Mouse (Mus musculus) testis, adult 10 weeks (tissue): ENCODE results near the gene Exoc5. TPM values are rescaled to one million over a fixed set of nuclear protein-coding genes. Genes with fewer than 3 reads are reported as not detected.

Experiments used
- polyA plus RNA-seq: library from polyadenylated mRNA; stranded (reverse); fragments of 350-450 nt; fragmentation: Illumina TruSeq; extraction: RNeasy Lipid Tissue Mini Kit (QIAGEN cat#74804); gene quantifications from one replicate; pipeline ENCODE4 v1.2.3, GENCODE M21; 2014; ENCODE audit warnings: low read depth, low replicate concordance

Exoc5 gene
- polyA plus RNA-seq: 54.8 TPM

DNA sequence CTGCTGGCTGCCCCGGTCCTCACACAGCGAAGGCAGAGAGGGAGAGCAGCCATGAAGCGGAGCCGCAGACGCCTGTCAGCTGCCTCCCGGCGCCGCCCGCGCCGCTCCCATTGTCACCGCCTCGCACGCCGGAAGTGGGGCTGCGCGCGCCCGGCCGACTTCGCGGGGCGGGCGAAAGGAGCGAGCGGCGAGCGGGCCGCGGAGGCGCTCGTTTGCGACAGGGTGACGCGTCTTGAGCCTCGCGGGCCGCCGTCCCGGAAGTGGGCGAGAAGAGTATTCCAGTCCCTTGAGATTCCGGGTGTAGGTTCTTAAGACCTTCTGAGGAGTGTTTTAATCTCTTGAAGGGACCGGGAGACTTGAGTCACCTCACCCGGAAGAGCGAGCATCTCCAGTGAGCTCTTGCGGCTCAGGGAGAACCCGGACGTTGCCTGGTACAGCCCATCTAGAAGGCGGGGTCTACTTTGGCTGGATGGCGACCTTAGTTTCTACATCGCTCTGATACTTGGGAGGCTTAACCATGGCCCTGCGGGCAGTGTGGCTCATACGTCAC is at the start of gene Exoc5:
Gene Exoc5, minus strand, starts transcription at position 380 of the 550 bp plus-strand sequence.

DNA sequence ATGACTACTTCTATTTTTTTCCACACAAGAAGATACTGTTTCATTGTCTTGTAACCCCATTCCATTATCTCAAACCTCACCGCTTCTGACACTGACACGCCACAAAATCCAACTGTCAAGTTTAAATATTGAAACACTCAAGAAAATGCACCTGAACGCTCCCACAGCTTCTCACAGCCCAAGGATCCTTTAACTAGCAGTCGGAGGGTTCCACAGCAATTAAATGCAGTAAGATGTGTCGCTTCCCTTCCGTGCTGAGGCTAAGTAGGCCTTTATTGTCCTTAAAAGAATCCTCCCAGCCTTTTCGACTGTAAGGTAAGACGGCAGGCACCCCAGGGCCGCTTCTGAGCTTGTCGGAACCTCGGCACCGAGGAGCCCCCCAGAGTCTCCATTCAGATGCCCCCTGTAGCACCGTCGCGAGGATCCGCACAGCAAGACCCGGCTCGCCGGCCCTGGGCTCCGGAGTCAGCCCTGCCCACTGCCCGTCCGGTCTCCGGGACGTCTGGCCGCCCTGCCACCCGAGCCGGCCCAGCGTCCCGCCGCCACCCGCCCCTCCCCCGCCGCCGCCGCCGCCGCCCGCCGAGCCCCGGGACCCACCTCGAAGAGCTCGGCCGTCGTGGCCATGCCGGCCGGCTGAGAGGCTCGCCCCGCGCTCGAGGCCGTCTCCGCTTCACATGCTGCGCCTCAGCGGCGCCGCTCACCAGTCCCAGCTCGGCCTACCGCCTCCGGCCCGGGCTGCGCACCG is 752 bp downstream of the Exoc5 start, which contains the start of gene Ap5m1:
Gene Ap5m1, plus strand, starts transcription at position 569 of the 745 bp plus-strand sequence.

Other genes with a start within 250 kb of the Exoc5 start
- gene Ap5m1, start 556 bp downstream of the Exoc5 start, polyA plus RNA-seq: 18.1 TPM
- 54.8 TPM for gene Naa30, start 105.6 kb upstream of the Exoc5 start, polyA plus RNA-seq
- 252 TPM for gene ccdc198, start 178.8 kb upstream of the Exoc5 start, polyA plus RNA-seq